Mouse (Mus musculus): ENCODE data around the gene Kmt2e.

DNA sequence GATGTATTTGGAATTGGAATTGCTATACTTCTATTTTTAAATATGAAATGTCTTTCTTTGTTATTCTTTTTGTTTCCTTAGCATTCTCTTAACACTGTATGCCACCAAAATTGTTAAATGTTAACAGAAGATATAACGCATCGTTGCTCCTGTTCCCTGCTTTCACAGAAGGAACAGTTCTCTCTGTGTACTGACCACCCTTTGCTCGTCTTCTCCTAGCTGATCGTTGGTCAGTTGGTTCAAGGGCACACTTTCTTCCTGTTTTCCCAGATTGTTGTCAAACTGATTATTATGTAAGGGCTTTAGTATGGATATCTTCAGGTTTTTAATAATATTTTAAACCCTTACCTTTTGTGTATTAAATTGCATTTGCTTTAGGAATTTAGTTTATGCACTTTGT, 32.3 kb downstream of the Kmt2e start:
- TF ChIP-seq CTCF (IDR thresholded peaks at IDR 0.05; ENCODE audit: control insufficient read depth, insufficient read depth, insufficient replicate concordance, low read depth, low read length) = no peak
- TF ChIP-seq POLR2A (IDR thresholded peaks at IDR 0.05; ENCODE audit: control insufficient read depth, low read depth, low read length) = no peak
